Comparison of ENCODE assay signal across 9 mouse cellular contexts in the genomic region with DNA sequence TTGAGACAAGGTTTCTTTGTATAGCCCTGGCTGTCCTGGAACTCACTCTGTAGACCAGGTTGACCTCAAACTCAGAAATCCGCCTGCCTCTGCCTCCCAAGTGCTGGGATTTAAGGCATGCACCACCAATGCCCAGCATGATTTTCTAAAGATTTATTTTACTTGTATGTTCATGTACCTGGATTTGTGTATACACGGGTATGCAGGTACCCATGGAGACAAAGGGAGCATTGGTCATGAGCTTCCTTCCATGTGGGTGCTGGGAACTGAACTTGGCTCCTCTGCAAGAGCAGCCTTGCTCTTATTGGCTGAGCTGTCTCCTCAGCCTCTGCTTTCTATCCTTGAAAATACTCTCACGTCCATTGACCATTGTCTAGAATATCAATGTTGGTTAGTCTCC. TPM values are rescaled to one million over a fixed set of nuclear protein-coding genes. Genes with fewer than 3 reads are reported as not detected.
"Had no signal": no experiment of that assay in that cellular context is flagged by ENCODE, and none has a peak within 500 bp of the region (broad histone marks: within the 10 kb centered on the region; RNA-seq: fewer than 3 reads in every experiment).

No protein-coding gene starts in this region.

RNA-seq across cellular contexts. Expression of a gene that starts 39.0 kb away (rescaled TPM):
- total RNA-seq: gastrocnemius, adult 2 months; gastrocnemius, postnatal 25 days; granulocyte monocyte progenitor cell, adult 5-6 weeks; heart, adult 2 months; heart, postnatal 14 days; heart, postnatal 36 days; hematopoietic stem cell, adult 5-6 weeks; liver, adult 2 months had no signal
- polyA plus RNA-seq: heart, postnatal 0 days; liver, adult 2 months had no signal
